Mouse (Mus musculus) thymus, adult 2 months (tissue): ENCODE measurements around the gene Dmrt2. TPM values are rescaled to one million over a fixed set of nuclear protein-coding genes. Genes with fewer than 3 reads are reported as not detected.

Experiments
- DNase-seq: peaks from one replicate; pipeline ENCODE4 v3.0.0; 2021
- H3K27ac ChIP-seq: fragments of 200-500 bp; 2 replicates; pipeline ENCODE4 v1.5.1; 2012; ENCODE audit warnings: low read length, control low read depth; ENCODE audit not compliant: control insufficient read depth, insufficient read depth
- H3K27me3 ChIP-seq: fragments of 200-500 bp; 2 replicates; pipeline ENCODE4 v1.6.1; 2012; ENCODE audit warnings: mild to moderate bottlenecking, low read length, moderate library complexity, mixed read lengths; ENCODE audit not compliant: control insufficient read depth, insufficient read depth
- H3K36me3 ChIP-seq: fragments of 200-500 bp; 2 replicates; pipeline ENCODE4 v1.6.1; 2012; ENCODE audit warnings: mild to moderate bottlenecking, low read length, moderate library complexity; ENCODE audit not compliant: control insufficient read depth, insufficient read depth
- H3K4me1 ChIP-seq: fragments of 200-500 bp; replicated peaks from 2 replicates; pipeline ENCODE4 v1.6.1; 2012; ENCODE audit warnings: low read length; ENCODE audit not compliant: control insufficient read depth, insufficient read depth
- H3K4me3 ChIP-seq: fragments of 200-500 bp; 2 replicates; pipeline ENCODE4 v1.5.1; 2012; ENCODE audit warnings: mild to moderate bottlenecking, low read length, control low read depth, moderate library complexity; ENCODE audit not compliant: control insufficient read depth, insufficient read depth
- CTCF ChIP-seq: fragments of 200-500 bp; IDR thresholded peaks from 2 replicates; pipeline ENCODE4 v1.5.1; 2012; ENCODE audit warnings: mild to moderate bottlenecking, control low read depth, low read length, moderate library complexity, borderline replicate concordance; ENCODE audit not compliant: control insufficient read depth, poor library complexity, insufficient read depth; ENCODE audit errors: extremely low read depth
- POLR2A ChIP-seq: fragments of 200-500 bp; IDR thresholded peaks from 2 replicates; pipeline ENCODE4 v1.6.1; 2012; ENCODE audit warnings: mild to moderate bottlenecking, low read length, control low read depth, moderate library complexity; ENCODE audit not compliant: control insufficient read depth, poor library complexity, insufficient read depth; ENCODE audit errors: extremely low read depth
- WGBS: fragments of 180-500 bp; shearing (Covaris S2); methylation state at CpG from one replicate; pipeline ENCODE4 v1.1.7; 2018; 5-methylcytosine and 5-hydroxymethylcytosine counted together
- polyA plus RNA-seq: library from polyadenylated mRNA; depleted of rRNA; stranded (reverse); fragments of >200 nt; gene quantifications from 2 replicates; pipeline ENCODE4 v1.2.3, GENCODE M21; 2012; rRNA removed

The Dmrt2 gene
- polyA plus RNA-seq, 1 experiment: 15.0 TPM

- TF ChIP-seq CTCF (no peak), POLR2A (no peak)
- no peak for DNase-seq
- Histone ChIP-seq H3K4me1 (no peaks in the 10 kb centered on the region), H3K36me3 (no peaks in the 10 kb centered on the region), H3K27ac (no peak overlapping the region; the same call in 1 of the 2 replicates), H3K27me3 (peaks cover 17% of the 10 kb centered on the region), H3K4me3 (no peak overlapping the region)
- 5% methylated on average over 8 of the region's 8 CpGs for WGBS
Measured at GRCm38 (mm10) chr19:25674744-25675143, 2.5 kb downstream of the Dmrt2 start.

GRCm38 (mm10) chr19:25675866-25676440 is 3.7 kb downstream of the Dmrt2 start:
- H3K36me3 ChIP-seq: no peaks in the 10 kb centered on the region
- no peaks in the 10 kb centered on the region for H3K4me1 ChIP-seq
- peaks cover 17% of the 10 kb centered on the region for H3K27me3 ChIP-seq
- H3K4me3 ChIP-seq: no peak overlapping the region
- 23% methylated on average over 9 of the region's 9 CpGs for WGBS
- no peak overlapping the region for H3K27ac ChIP-seq
- TF ChIP-seq CTCF: no peak
- no peak for TF ChIP-seq POLR2A
- no peak for DNase-seq

- no peak overlapping the region for H3K27ac ChIP-seq
- no peak overlapping the region for H3K4me3 ChIP-seq
- no peaks in the 10 kb centered on the region for H3K4me1 ChIP-seq
- 81% methylated on average over 14 of the region's 14 CpGs for WGBS
- H3K36me3 ChIP-seq: no peaks in the 10 kb centered on the region
- no peak for DNase-seq
- TF ChIP-seq CTCF (no peak), POLR2A (no peak)
- no peaks in the 10 kb centered on the region for H3K27me3 ChIP-seq
Measured at GRCm38 (mm10) chr19:25698850-25699249, 26.6 kb downstream of the Dmrt2 start.

GRCm38 (mm10) chr19:25713382-25713781 is 41.2 kb downstream of the Dmrt2 start:
- Histone ChIP-seq H3K36me3 (no peaks in the 10 kb centered on the region), H3K4me3 (no peak overlapping the region), H3K4me1 (no peaks in the 10 kb centered on the region), H3K27me3 (no peaks in the 10 kb centered on the region), H3K27ac (no peak overlapping the region)
- no peak for TF ChIP-seq CTCF
- TF ChIP-seq POLR2A: no peak
- WGBS: 6% methylated on average over 8 of the region's 8 CpGs
- DNase-seq: peak; percentile 1

- H3K4me1 ChIP-seq: no peaks in the 10 kb centered on the region
- no peaks in the 10 kb centered on the region for H3K27me3 ChIP-seq
- no peak for TF ChIP-seq POLR2A
- no peak for TF ChIP-seq CTCF
- no peak overlapping the region for H3K4me3 ChIP-seq
- WGBS: 70% methylated on average over 2 of the region's 2 CpGs
- no peak overlapping the region for H3K27ac ChIP-seq
- no peak for DNase-seq
- H3K36me3 ChIP-seq: no peaks in the 10 kb centered on the region
Measured at GRCm38 (mm10) chr19:25714927-25715326, 42.7 kb downstream of the Dmrt2 start.

- WGBS: 36% methylated on average over 5 of the region's 5 CpGs
- H3K4me3 ChIP-seq: no peak overlapping the region
- no peak overlapping the region for H3K27ac ChIP-seq
- no peak for DNase-seq
- no peaks in the 10 kb centered on the region for H3K27me3 ChIP-seq
- TF ChIP-seq CTCF (no peak), POLR2A (no peak)
- no peaks in the 10 kb centered on the region for H3K4me1 ChIP-seq
- H3K36me3 ChIP-seq: no peaks in the 10 kb centered on the region
Measured at GRCm38 (mm10) chr19:25722616-25723015, 50.4 kb downstream of the Dmrt2 start.

Other genes starting within 250 kb of the Dmrt2 start
- gene Dmrt1, start 166.8 kb upstream of the Dmrt2 start, polyA plus RNA-seq: not detected in 2 replicates
- gene Dmrt3, start 62.1 kb upstream of the Dmrt2 start, polyA plus RNA-seq: 2.8 and 3.6 TPM in 2 replicates